Mouse (Mus musculus): ENCODE measurements at regions not wholly inside any gene's neighbourhood (a gene's known extent, or its start where the extent isn't known, plus 50 kb on each side); places are given as distances from the start of the nearest gene placed in this dataset.

- WGBS: 73% methylated on average over 6 of the region's 6 CpGs
- DNase-seq (ENCODE audit: low spot score) (no peak), ATAC-seq (ENCODE audit: low FRiP score, low TSS enrichment) (no peak)
- Histone ChIP-seq H3K4me1 (replicated peaks; ENCODE audit: control insufficient read depth, insufficient read depth) (no peaks in the 10 kb centered on the region), H3K4me3 (ENCODE audit: low read depth, low read length) (no peak overlapping the region), H3K9me3 (ENCODE audit: control insufficient read depth, low read length) (no peaks in the 10 kb centered on the region), H3K9ac (ENCODE audit: low read length) (no peak overlapping the region), H3K27me3 (ENCODE audit: control insufficient read depth, insufficient read depth, low read length) (no peaks in the 10 kb centered on the region), H3K4me2 (replicated peaks; ENCODE audit: low read depth) (no peak overlapping the region), H3K27ac (replicated peaks) (no peak overlapping the region), H3K36me3 (ENCODE audit: control insufficient read depth, insufficient read depth, low read length) (no peaks in the 10 kb centered on the region)
- no peak for TF ChIP-seq EP300 (optimal IDR thresholded peaks at IDR 0.05)
- TF ChIP-seq CTCF (IDR thresholded peaks at IDR 0.05; ENCODE audit: low read depth): no peak
Observed at GRCm38 (mm10) chr6:140297561-140297960, 126.3 kb upstream of the Plekha5 start.

DNA sequence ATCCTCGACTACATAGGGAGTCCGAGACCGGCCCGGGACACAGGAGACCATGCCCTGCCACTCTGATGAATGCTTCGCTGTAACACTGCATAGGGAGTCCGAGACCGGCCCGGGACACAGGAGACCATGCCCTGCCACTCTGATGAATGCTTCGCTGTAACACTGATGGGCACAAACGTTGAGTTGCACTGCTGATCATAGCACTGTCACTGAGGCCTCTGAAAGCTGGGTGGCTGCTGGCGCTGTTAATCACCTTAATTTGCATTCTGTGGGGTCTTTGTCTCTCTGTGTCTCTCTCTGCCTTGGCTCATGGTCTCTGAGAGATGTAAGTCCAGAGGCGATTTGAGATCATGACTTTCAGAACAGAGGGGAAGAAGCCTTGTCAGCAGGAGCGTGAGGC lies 133.7 kb upstream of the Plekha5 start:
- no peak for ATAC-seq (ENCODE audit: low FRiP score, low TSS enrichment)
- no peak for DNase-seq (ENCODE audit: low spot score)
- Histone ChIP-seq H3K27ac (replicated peaks) (no peak overlapping the region), H3K4me2 (replicated peaks; ENCODE audit: low read depth) (no peak overlapping the region), H3K4me1 (replicated peaks; ENCODE audit: control insufficient read depth, insufficient read depth) (no peaks in the 10 kb centered on the region), H3K27me3 (ENCODE audit: control insufficient read depth, insufficient read depth, low read length) (no peaks in the 10 kb centered on the region), H3K4me3 (ENCODE audit: low read depth, low read length) (no peak overlapping the region), H3K9me3 (ENCODE audit: control insufficient read depth, low read length) (no peaks in the 10 kb centered on the region), H3K9ac (ENCODE audit: low read length) (no peak overlapping the region), H3K36me3 (ENCODE audit: control insufficient read depth, insufficient read depth, low read length) (no peaks in the 10 kb centered on the region)
- TF ChIP-seq EP300 (optimal IDR thresholded peaks at IDR 0.05): no peak
- TF ChIP-seq CTCF (IDR thresholded peaks at IDR 0.05; ENCODE audit: low read depth): no peak
- 67% methylated on average over 13 of the region's 13 CpGs for WGBS

DNA sequence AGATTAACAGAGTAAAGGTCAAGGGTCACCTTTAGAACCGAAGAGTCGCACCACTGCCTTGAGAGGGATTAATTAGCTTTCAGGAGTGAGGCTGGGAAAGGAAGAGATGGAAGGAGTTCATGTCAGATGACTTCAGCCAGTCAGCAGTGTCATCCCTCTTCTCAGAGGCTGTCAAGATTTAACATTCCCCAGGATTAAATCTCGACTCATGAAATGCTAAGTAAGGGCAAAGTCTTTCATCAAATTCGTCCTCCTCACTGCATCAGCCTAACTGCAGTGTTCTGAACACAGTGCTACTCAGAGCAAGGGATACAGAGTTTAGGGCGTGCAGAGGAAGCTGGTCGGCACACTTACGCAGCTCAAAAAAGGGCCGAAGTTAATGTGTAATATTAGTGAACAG lies 135.1 kb upstream of the Plekha5 start:
- TF ChIP-seq CTCF (IDR thresholded peaks at IDR 0.05; ENCODE audit: low read depth): no peak
- TF ChIP-seq EP300 (optimal IDR thresholded peaks at IDR 0.05): no peak
- Histone ChIP-seq H3K9me3 (ENCODE audit: control insufficient read depth, low read length) (no peaks in the 10 kb centered on the region), H3K9ac (ENCODE audit: low read length) (no peak overlapping the region), H3K4me1 (replicated peaks; ENCODE audit: control insufficient read depth, insufficient read depth) (no peaks in the 10 kb centered on the region), H3K4me2 (replicated peaks; ENCODE audit: low read depth) (no peak overlapping the region), H3K36me3 (ENCODE audit: control insufficient read depth, insufficient read depth, low read length) (no peaks in the 10 kb centered on the region), H3K4me3 (ENCODE audit: low read depth, low read length) (no peak overlapping the region), H3K27me3 (ENCODE audit: control insufficient read depth, insufficient read depth, low read length) (no peaks in the 10 kb centered on the region), H3K27ac (replicated peaks) (no peak overlapping the region)
- DNase-seq (ENCODE audit: low spot score): no peak
- no peak for ATAC-seq (ENCODE audit: low FRiP score, low TSS enrichment)
- WGBS: 35% methylated on average over 8 of the region's 8 CpGs

DNA sequence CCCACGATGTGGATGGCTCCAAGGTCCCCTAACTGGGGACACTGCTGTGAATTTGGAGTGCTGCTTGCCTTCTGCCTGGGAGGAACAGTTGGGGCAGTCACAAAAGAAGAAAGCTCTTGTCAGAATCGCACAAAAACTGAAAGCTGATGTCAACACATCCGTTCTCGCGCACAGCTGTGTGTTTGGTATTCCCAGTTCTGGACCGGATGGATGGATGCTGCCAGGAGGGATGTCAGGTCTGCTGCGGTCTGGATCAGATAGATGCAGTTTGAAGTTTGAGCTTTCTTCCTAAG lies 141.6 kb upstream of the Plekha5 start:
- ATAC-seq (ENCODE audit: low FRiP score, low TSS enrichment) (no peak), DNase-seq (ENCODE audit: low spot score) (no peak)
- Histone ChIP-seq H3K27ac (replicated peaks) (no peak overlapping the region), H3K27me3 (ENCODE audit: control insufficient read depth, insufficient read depth, low read length) (no peaks in the 10 kb centered on the region), H3K4me2 (replicated peaks; ENCODE audit: low read depth) (no peak overlapping the region), H3K4me1 (replicated peaks; ENCODE audit: control insufficient read depth, insufficient read depth) (peaks cover 3% of the 10 kb centered on the region; the same call in 1 of the 2 replicates), H3K36me3 (ENCODE audit: control insufficient read depth, insufficient read depth, low read length) (no peaks in the 10 kb centered on the region), H3K9ac (ENCODE audit: low read length) (no peak overlapping the region), H3K4me3 (ENCODE audit: low read depth, low read length) (no peak overlapping the region), H3K9me3 (ENCODE audit: control insufficient read depth, low read length) (no peaks in the 10 kb centered on the region)
- TF ChIP-seq CTCF (IDR thresholded peaks at IDR 0.05; ENCODE audit: low read depth) (no peak), EP300 (optimal IDR thresholded peaks at IDR 0.05) (no peak)
- 62% methylated on average over 7 of the region's 7 CpGs for WGBS

DNA sequence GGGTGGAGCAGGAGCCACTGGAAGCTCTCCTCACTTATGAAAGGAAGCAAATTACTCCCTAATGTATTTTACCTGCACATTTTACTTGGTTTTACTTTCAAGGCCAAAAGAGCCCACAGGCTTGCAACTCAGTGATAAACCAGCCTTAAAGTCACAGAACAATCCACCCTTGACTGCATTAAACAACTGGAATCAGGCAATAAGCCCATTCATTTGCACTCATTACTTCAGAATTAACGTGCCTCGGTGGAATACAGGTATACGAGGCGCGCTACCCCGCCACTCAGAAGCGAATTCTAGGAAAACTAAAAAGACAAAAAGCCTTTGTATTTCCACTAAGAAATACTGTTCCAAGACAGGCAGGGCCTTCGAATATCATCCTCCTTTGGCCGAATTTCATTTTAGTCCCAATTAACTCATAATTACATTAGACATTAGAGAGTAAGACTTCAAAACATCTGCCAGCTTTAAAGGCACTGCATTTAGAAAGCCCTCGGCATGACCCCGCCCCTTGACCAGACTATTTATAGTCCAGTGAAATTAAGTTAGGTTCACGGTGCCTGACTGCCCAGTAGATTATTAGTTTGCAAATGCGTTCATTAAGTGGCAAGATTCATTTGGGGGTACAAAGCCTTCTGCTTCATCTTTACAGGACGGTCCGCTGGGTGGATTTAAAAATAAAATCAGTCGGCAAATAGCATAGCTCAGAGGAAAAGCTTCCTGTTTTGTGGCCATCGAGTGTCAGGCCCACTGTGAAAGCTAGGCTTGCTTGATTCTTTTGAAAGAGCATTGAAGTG lies 142.2 kb upstream of the Plekha5 start:
- DNase-seq (ENCODE audit: low spot score) (no peak), ATAC-seq (ENCODE audit: low FRiP score, low TSS enrichment) (no peak)
- WGBS: 70% methylated on average over 17 of the region's 17 CpGs
- no peaks in the 10 kb centered on the region for H3K36me3 ChIP-seq (ENCODE audit: control insufficient read depth, insufficient read depth, low read length)
- H3K9me3 ChIP-seq (ENCODE audit: control insufficient read depth, low read length): no peaks in the 10 kb centered on the region
- TF ChIP-seq CTCF (IDR thresholded peaks at IDR 0.05; ENCODE audit: low read depth): no peak
- no peak for TF ChIP-seq EP300 (optimal IDR thresholded peaks at IDR 0.05)
- peaks cover 3% of the 10 kb centered on the region; the same call in 1 of the 2 replicates for H3K4me1 ChIP-seq (replicated peaks; ENCODE audit: control insufficient read depth, insufficient read depth)
- no peak overlapping the region for H3K4me3 ChIP-seq (ENCODE audit: low read depth, low read length)
- H3K27ac ChIP-seq (replicated peaks): no peak overlapping the region
- no peaks in the 10 kb centered on the region for H3K27me3 ChIP-seq (ENCODE audit: control insufficient read depth, insufficient read depth, low read length)
- H3K4me2 ChIP-seq (replicated peaks; ENCODE audit: low read depth): no peak overlapping the region
- H3K9ac ChIP-seq (ENCODE audit: low read length): no peak overlapping the region

DNA sequence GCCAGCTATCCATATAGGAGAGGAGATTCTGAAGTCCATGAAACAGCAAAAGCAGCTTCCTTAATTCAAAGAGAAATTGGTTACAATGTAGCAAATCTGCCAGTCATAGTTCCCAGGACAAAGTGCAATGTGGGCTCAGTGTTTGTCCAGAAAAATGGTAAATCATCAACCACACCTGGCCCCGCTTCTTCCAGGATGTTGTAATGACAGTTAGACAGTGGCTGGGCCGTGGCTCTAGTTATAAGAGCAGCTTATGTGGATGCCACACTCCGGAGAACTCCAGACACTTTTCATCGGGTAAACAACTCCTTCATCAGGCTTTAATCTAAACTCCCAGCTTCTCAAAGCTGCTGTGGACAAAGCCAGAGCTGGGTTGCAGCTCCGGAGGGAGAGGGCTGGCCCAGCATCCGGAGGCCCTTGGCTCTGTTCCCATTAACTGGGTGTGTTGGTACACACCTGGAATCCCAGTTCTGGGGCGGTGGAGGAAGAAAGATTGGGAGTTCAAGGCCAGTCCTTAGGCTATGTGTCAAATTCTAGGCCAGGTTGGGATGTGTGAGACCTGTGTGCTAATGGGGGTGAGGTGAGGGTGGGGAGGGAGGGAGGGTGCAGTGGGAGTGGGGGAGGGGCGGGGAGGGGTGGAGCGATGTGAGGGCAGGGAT lies 142.9 kb upstream of the Plekha5 start:
- H3K4me2 ChIP-seq (replicated peaks; ENCODE audit: low read depth): no peak overlapping the region
- H3K27ac ChIP-seq (replicated peaks): no peak overlapping the region
- DNase-seq (ENCODE audit: low spot score): peak; percentile 79

More for the DNA sequence above, 142.9 kb upstream of the Plekha5 start:
- no peak for TF ChIP-seq EP300 (optimal IDR thresholded peaks at IDR 0.05)
- no peak for TF ChIP-seq CTCF (IDR thresholded peaks at IDR 0.05; ENCODE audit: low read depth)
- Histone ChIP-seq H3K4me1 (replicated peaks; ENCODE audit: control insufficient read depth, insufficient read depth) (peaks cover 3% of the 10 kb centered on the region; the same call in 1 of the 2 replicates), H3K36me3 (ENCODE audit: control insufficient read depth, insufficient read depth, low read length) (no peaks in the 10 kb centered on the region), H3K4me3 (ENCODE audit: low read depth, low read length) (no peak overlapping the region), H3K9me3 (ENCODE audit: control insufficient read depth, low read length) (no peaks in the 10 kb centered on the region), H3K27me3 (ENCODE audit: control insufficient read depth, insufficient read depth, low read length) (no peaks in the 10 kb centered on the region), H3K9ac (ENCODE audit: low read length) (no peak overlapping the region)
- ATAC-seq (ENCODE audit: low FRiP score, low TSS enrichment): peak; percentile 89
- 18% methylated on average over 9 of the region's 9 CpGs for WGBS

All from stomach, postnatal 0 days (tissue).